Mouse (Mus musculus): Measurements from ENCODE around the gene Rps15. TPM values are rescaled to one million over a fixed set of nuclear protein-coding genes. Genes with fewer than 3 reads are reported as not detected.
"Not testable (repeated sequence)": the region's sequence is repeated elsewhere in the genome, so short reads cannot be mapped to it uniquely, and the experiment has no call there.

Gene Rps15
- 1,145 and 1,195 TPM in 2 replicates for total RNA-seq (2021)
- long read RNA-seq, transcript Rps15-202 (4 exons, 500 nt), result major isoform, 109 of 160 reads
- long read RNA-seq, transcript Rps15-201 (3 exons, 572 nt), result minor isoform, 10 of 160 reads
- long read RNA-seq, partial matches to known transcripts, result 17 of 160 reads
- long read RNA-seq, other reads (novel, unspliced or antisense), result 24 of 160 reads

GRCm38 (mm10) chr10:80292251-80293146 lies at the start of gene Rps15:
Gene Rps15, plus strand, starts transcription at chr10:80292453.
- DNase-seq, result peak; percentile 95

- DNase-seq, result no peak
These were observed 49.6 kb upstream of the Rps15 start for GRCm38 (mm10) chr10:80242607-80243006.

GRCm38 (mm10) chr10:80244791-80245399 lies 47.4 kb upstream of the Rps15 start:
- DNase-seq, result peak; percentile 20

- DNase-seq, result peak; percentile 76
These were observed 46.7 kb upstream of the Rps15 start for GRCm38 (mm10) chr10:80245600-80245999.

GRCm38 (mm10) chr10:80247849-80248248 lies 44.4 kb upstream of the Rps15 start:
- no peak for DNase-seq

GRCm38 (mm10) chr10:80248437-80248836 lies 43.8 kb upstream of the Rps15 start:
- not testable (repeated sequence) for DNase-seq

GRCm38 (mm10) chr10:80248971-80249640 lies 43.1 kb upstream of the Rps15 start, which contains the start of gene Ndufs7:
Gene Ndufs7, plus strand, starts transcription at chr10:80249121.
- DNase-seq, result peak; percentile 86

GRCm38 (mm10) chr10:80250059-80250458 lies 42.2 kb upstream of the Rps15 start:
- no peak for DNase-seq

- no peak for DNase-seq
These were observed 41.7 kb upstream of the Rps15 start for GRCm38 (mm10) chr10:80250573-80250972.

GRCm38 (mm10) chr10:80252011-80252410 lies 40.2 kb upstream of the Rps15 start:
- no peak for DNase-seq

GRCm38 (mm10) chr10:80252493-80253274 lies 39.6 kb upstream of the Rps15 start:
- DNase-seq, result no peak

GRCm38 (mm10) chr10:80253551-80253950 lies 38.7 kb upstream of the Rps15 start:
- no peak for DNase-seq

GRCm38 (mm10) chr10:80254331-80255297 lies 37.6 kb upstream of the Rps15 start:
- DNase-seq, result no peak

- DNase-seq, result peak; percentile 82
These were observed 36.2 kb upstream of the Rps15 start for GRCm38 (mm10) chr10:80255881-80256535.

- DNase-seq, result no peak
These were observed 34.3 kb upstream of the Rps15 start for GRCm38 (mm10) chr10:80257936-80258335.

GRCm38 (mm10) chr10:80258752-80259462 lies 33.3 kb upstream of the Rps15 start:
- peak; percentile 59 for DNase-seq

GRCm38 (mm10) chr10:80259463-80259805 lies 32.8 kb upstream of the Rps15 start:
- no peak for DNase-seq

GRCm38 (mm10) chr10:80259861-80260641 lies 32.2 kb upstream of the Rps15 start:
- DNase-seq, result peak; percentile 83

Measured in adrenal gland, postnatal 25 days (tissue).